Mouse (Mus musculus): ENCODE data around the gene Myom1.

DNA sequence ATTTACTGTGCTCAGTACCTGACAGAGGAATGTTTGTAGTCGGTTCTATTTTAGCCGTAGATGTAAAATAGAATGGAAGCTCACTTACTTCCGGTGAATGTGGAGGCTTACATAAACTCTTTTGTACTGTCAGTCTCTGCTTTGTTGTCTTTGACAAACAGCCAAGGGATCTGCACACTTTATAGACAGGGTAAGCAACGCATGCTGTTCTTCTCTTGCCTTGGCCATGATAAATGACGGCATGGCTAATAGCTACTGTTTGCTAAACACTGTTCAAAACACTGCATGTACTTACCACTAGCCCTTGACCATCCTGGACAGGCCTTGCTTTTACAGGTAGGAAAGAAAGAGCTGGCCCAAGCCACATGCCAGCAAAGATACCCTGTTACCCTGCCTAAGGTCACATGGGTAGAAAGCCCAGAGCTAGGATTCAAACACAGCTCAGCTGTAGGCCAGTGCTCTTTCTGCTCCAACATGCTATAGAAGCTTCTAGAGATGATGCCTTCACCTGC, 59.7 kb downstream of the Myom1 start:
- TF ChIP-seq CTCF (IDR thresholded peaks at IDR 0.05; ENCODE audit: borderline replicate concordance, insufficient read depth, low read depth, low read length) (no peak), POLR2A (IDR thresholded peaks at IDR 0.05; ENCODE audit: borderline replicate concordance, insufficient read depth, low read length) (no peak)

Data from cerebellum, adult 2 months (tissue).